Mouse (Mus musculus) ZHBTc4 (cell line): ENCODE data around the gene Fbln5.

ENCODE experiments used
- DNase-seq: peaks from one replicate; pipeline ENCODE4 v3.0.0-alpha.2; 2011; ENCODE audit warnings: low read depth, low spot score

Fbln5 gene

GRCm38 (mm10) chr12:101763065-101763464 lies 55.8 kb downstream of the Fbln5 start:
- DNase-seq: no peak

- no peak for DNase-seq
Observed at GRCm38 (mm10) chr12:101762054-101762453, 56.8 kb downstream of the Fbln5 start.

GRCm38 (mm10) chr12:101759440-101760045 lies 59.3 kb downstream of the Fbln5 start:
- DNase-seq: no peak

- no peak for DNase-seq
Observed at GRCm38 (mm10) chr12:101758698-101759097, 60.2 kb downstream of the Fbln5 start.

- DNase-seq: no peak
Observed at GRCm38 (mm10) chr12:101742375-101742774, 76.5 kb downstream of the Fbln5 start.

GRCm38 (mm10) chr12:101740486-101740885 lies 78.4 kb downstream of the Fbln5 start:
- no peak for DNase-seq

GRCm38 (mm10) chr12:101740045-101740444 lies 78.8 kb downstream of the Fbln5 start:
- DNase-seq: no peak

- DNase-seq: peak; percentile 89
Observed at GRCm38 (mm10) chr12:101718755-101719150, 100.1 kb downstream of the Fbln5 start.

- DNase-seq: peak; percentile 82
Observed at GRCm38 (mm10) chr12:101718054-101718754, 100.7 kb downstream of the Fbln5 start, which contains the start of gene Tc2n. Gene Tc2n, minus strand, starts transcription at chr12:101718523.

- DNase-seq: no peak
Observed at GRCm38 (mm10) chr12:101699176-101699575, 119.7 kb downstream of the Fbln5 start.
